Mouse (Mus musculus) layer of hippocampus, postnatal 14 days (tissue): ENCODE results near the gene Elavl3. TPM values are rescaled to one million over a fixed set of nuclear protein-coding genes. Genes with fewer than 3 reads are reported as not detected.

ENCODE experiments used
- DNase-seq, 2 experiments: peaks; one replicate each; pipeline ENCODE4 v3.0.0; 2021 to 2022; ENCODE audit warnings: low spot score in 2 of 2, mixed read lengths in 1 of 2
- total RNA-seq, 2 experiments: library from RNA; stranded (reverse); gene quantifications; 2 replicates each; pipeline ENCODE4 v1.2.3; 2021

Gene Elavl3
- total RNA-seq, 2 experiments from 2014 or later: 176 to 178 TPM

DNA sequence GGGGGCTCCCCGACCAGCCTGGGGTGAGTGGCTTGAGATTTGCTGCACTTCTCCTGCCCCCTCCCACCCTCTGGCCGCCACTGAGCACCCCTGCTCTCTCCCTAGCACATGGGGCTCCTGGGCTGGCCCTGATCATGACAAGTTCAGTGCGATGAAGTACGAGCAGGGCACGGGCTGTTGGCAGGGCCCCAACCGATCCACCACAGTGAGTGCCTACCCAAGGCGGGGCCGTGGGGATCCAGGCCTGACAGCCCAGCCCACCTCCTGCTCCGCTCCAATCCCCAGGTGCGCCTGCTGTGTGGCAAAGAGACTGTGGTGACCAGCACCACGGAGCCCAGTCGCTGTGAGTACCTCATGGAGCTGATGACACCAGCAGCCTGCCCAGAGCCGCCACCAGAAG lies 39.1 kb downstream of the Elavl3 start:
- DNase-seq: no peak

DNA sequence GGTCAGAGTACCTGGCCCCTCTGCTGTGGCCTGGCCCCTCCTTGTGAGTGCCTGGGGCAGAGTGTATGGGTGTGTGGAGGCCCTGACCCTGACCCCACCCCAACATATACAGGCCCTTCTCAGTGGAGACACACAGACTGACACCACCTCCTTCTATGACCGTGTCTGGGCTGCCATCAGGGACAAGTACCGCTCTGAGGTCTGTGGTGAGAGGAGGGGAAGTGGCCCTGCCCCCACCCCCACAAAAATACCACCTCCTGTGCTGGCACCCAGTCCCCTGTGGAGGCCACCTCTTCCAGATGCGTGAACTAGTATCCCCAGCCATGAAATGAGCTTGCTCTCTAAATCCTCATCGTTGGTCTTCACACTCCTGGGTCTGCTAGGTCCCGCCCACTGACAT lies 40.8 kb downstream of the Elavl3 start:
- no peak for DNase-seq

DNA sequence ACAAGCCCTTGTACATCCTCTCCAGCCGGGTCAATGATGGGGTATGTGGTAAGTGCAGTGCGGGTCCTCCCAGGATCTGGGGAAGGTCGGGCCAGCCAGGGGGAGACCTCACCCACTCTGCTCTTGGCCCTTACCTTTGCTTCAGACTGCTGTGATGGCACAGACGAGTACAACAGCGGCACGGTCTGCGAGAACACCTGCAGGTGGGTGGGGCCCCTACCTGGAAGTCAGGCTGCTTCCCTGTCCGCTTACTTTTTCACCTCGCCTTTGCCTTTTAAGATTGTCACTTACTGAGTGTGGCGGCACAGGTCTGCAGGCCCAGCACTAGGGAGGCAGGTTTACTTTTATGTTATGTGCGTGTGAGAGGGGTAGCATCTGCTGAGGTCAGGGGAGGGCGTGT lies 47.3 kb downstream of the Elavl3 start:
- no peak for DNase-seq

DNA sequence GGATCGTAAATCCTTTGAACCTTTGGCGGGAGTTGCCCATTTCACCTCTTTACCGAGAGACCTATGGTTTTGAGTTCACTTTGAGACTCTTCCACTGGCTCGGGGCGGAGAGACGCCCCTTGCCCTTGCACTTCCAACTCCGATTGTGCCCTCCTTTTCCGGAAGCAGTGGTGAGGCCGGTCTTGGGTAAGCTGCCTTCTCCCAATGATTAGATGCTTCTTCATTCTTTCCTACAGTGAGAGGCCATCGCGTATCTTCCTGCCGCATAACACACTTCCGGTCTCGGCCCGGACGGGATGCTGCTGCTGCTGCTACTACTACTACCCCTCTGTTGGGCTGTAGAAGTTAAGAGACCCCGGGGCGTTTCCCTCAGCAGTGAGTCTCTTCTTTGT lies 48.7 kb downstream of the Elavl3 start:
- peak in 1 of 2 experiments; percentile 65 for DNase-seq

DNA sequence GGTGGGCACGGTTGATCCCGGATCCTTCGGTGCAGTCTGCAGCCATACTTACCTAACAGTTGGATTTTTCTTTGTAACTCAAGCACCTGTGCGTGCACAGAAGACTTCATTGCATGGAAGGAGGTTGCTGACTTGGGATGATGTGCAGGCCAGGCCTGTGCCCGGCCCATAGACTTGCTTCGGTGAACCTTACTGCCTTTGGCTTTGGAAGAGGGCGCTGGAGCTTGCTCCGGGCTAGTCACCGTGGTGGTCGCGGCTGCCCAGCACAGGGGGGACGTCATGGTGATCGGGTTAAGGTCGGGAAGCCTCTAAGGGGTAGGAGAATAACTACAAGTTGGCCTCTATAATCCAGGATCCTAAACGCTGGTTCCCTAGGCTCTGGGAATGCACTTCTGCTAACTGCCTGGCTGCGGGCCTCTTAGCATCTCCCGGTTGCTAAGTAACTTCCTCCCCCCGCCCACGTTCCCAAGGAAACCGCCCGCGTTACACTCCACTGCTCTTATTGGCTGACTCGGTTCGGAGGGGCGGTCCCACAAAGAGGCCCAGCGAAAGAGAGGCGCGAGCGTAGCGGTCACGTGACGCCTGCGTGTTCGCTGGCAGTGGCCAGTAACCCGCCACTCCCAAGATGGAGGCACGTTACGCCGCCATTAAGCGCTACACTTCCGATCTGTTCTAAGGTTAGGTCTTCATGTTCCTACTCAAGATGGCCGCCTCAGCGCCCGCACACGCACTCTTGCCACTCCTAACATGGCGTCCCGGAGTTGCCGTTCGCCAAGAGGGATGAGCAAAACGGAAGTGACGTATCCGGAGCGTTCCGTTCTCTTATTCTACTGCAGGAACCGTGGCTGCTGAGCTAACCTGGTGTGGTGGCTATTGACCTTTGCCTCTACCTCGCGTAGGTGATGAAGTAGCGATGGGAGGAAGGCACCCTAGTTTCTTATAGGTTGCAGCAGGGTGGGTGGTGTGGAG lies 49.3 kb downstream of the Elavl3 start, which contains the start of the genes Ccdc151 and Prkcsh:
Ccdc151 (minus strand) TSS at position 441 of the 969 bp plus-strand sequence.
Prkcsh (plus strand) TSS at position 613 of the 969 bp plus-strand sequence.
- DNase-seq: peak; percentile 98 to 100

DNA sequence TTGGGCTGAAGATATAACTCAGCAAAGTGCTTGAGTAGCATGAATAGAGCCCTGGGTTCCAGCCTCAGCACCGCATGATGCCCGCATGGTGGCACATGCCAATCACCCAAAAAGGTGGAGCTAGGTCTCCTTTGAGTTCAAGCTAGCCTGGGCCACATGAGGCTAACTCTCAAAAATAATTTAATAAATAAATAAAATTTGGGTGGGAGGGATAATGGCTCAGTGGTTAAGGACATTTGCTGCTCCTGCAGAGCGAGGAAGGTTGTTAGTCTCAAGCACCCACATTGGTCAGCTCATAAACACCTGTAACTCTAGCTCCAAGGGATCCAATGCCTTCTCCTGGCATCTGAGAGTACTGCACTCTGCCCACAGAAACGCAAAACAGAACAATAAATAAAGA lies 50.2 kb downstream of the Elavl3 start:
- no peak for DNase-seq

DNA sequence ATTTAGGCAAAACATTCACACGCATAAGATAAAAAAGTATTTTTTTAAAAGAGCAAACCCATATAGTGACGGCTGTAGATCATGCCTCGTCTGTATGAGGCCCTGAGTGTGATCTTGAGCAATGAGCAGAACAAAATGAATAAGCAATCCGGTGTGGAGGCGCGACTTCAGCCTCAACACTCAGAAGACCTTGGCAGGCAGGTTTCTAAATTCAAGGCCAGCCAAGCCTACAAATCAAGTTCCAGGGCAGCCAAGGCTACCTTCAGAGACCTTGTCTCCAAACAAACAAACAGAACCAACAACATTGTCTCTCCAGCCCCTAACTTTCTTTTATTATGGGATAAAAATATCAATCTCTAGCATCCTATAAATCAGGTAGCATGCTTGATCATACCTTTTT lies 51.5 kb downstream of the Elavl3 start:
- no peak for DNase-seq

DNA sequence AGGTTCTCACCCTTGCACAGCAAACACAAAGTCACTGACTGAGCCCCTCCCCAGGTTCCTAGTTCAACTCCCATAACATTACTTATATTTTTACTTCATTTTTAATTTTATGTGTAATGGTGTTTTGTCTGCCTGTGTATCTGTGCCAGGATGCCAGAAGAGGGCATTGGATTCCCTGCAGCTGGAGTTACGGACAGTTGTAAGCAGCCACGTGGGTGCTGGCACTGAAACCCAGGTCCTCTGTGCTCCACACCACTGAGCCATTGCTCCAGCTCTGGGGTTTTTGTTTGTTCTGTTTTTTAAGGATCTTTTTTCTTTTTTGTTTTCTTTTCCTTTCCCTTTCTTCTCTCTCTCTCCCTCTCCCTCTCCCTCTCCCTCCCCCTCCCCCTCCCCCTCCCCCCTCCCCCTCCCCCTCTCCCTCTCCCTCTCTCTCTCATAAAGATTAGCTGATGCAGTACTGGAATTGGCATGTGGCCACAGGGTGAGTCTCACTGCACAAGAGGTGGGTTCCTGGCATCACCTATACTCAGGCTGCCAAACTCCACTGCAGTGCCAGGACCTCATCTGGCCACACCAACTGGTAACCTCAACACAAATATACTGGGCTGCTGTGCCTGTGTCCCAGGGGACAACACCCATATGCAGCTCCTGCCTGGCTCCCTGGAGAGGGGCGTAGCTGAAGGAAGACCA lies 55.5 kb downstream of the Elavl3 start:
- no peak for DNase-seq

DNA sequence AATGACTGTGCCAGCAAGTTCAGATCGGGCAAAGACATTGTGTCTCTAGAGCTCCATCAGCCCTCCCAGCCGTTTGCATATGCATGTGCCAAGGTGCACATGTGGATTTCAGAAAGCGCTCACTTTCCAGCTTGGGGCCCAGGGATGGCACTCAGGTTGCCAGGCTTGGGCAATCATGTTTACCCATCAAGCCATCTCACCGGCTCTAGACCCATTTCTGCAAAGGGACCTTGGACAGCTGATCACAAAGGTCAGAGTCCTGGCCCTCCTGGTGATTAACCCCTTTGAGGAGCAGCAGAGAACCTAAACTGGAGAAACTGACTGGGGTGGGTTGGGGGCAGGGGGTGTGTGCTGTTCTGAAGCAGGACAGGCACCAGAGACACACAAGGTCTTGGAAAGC lies 59.6 kb downstream of the Elavl3 start:
- DNase-seq: no peak

DNA sequence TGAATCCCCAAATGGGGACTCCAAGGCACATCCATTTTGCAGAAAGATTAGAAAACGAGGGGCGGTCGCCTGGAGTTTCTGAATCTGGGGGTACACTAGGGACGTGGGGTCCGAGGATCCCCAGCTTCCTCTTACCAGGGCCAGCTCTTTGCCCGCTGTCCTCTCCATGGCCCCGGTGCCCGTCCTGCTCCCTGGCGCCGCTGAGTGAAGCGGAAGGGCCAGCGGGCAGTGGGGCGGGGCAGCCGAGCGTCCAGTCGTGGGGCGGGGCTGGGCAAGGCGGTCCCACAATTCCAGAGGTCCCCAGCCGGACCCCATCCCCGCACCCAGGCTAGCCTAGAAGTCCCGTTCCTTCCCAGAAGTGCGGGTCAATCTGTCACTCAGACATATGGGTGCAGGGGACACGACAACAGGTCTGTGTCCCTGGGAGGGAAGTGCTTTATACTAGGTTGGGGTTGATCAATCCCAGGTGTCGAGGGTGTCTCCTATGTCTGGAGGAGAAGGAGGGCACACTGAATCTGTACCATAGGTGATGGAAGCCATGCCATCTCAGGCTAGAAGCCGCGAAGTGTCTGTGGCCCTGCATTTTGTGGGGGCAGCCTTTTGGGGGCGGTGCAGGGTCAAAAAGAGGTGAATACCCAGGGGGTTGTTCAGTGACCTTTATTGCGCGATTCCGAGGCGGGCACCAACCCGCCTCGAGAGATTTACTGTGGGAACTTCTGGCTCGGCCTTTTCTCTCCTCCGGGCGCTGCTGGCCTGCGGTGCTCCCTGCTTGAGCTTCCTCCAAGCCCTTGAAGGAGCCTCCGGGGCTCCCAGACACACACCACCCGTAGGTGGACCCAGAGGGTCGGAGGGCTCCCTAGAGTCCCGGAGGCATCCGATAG lies 62.4 kb downstream of the Elavl3 start, which contains the start of gene Rgl3:
Rgl3 (minus strand) TSS at position 217 of the 881 bp plus-strand sequence.
- no peak for DNase-seq

DNA sequence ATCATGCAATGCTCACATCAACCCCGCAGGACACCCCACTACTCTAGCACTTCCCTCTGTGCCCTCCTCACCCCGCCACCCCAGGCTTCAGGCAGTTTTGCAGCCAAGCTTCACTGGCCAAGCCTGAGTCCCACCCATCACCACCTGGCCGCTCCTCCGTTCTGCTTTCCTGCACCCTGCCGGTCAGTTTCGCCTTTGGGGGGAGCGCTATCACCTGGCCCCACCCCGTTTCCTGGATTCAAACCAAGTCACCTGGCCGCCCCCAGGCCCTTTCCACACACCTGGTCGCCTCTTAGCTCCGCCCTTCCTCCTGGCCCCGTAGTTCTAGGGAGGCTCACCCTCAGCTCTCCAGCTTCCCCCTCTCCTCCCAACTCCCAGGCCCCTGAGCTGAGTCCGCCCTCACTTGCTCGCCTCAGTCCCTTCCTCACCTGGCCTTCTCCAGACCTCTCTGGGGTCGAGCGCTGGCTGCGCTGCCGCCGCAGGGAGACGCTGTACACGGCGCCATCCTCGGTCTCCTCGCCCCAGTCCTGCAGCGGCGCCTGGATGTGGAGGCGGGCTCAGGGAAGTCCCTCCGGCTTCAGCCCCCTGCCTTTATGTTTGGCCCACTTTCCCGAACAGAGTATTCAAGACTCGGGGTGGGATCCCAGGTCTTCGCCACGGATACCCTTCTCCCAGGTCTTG lies 63.3 kb downstream of the Elavl3 start:
- DNase-seq: no peak

DNA sequence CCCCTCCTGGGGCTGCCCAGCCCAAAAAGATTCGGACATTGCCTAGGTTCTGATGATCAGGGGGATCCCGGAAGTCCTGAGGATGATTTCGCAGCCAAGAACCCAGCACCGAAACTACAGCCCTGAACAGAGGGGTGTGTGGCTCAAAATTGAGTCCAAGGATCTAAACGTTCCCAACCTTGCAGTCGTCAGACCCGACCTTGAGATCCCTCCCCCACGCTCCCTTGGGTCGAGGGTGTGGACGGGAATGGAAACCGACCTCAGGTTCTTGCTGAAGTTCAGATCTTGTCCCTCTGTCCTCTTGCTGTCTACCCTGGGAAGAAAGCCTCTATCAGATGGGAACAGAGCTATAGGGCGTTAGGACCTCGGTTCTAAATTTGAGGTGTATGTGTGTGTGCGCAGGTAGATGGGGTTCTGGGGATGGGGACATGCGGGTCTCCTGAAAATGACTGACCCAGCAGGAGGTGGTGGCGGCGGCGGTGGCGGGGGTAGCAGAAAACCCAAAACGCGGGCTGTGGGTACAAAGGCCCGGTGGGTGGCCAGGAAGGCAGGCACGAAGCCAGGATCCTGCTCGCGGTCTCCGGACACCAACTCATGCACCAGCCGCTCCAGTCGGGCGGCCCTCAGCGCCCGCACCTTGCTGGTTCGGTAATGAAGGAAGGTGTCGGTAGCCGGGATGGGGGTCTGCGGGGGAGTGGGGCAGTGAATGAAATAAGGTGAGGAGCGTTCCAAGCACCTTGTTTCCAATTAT lies 64.1 kb downstream of the Elavl3 start:
- no peak for DNase-seq

DNA sequence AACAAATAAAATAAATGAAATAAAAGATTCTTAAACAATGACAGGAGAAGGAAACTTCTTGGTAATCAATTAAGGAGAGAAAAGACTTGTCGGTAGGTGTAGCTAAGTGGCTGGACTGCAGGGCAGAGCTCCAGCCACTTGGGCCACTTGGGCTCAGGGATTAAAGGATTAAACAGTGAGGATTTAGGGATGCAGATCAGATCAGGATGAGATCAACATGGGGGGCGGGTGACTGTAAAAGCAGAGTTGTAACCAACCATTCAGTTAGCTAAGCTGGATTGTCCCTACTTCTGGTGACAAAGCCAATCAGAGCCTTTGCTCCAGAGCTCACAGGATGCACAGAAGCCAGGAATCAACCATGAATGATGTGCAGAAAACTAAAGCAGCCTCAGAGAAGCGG lies 67.9 kb downstream of the Elavl3 start:
- DNase-seq: no peak

DNA sequence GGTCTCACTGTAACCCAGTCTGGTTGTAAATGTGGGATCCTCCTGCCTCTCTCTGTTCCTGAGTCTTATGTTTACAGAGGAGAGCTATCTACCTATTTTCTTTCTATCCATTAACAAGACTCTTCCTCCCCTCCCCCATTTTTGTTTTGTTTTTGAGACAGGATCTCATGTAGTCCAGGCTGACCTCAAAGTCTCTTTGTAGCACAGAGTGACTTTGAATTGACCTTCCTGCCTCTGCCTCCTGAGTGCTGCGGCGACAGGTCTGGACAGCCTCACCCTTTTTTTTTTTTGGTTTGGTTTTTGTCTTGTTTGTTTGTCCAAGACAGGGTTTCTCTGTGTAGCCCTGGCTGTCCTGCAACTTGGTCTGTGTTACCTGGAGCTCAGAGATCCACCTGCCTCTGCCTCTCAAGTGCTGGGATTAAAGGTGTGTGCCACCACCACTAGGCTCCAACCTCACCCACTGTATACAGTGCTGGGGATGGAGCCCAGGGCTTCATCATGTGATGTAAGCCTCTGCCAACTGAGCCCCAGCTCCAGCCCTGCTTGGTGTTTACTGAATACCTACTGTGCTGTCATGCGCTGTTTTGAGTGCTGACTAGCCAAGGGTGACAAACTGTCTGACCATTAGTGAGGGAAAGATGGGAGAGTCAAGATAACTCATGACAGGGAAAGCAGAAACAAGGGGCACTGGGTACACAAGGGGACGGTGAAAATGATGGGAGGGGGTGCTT lies 73.3 kb downstream of the Elavl3 start:
- no peak for DNase-seq

DNA sequence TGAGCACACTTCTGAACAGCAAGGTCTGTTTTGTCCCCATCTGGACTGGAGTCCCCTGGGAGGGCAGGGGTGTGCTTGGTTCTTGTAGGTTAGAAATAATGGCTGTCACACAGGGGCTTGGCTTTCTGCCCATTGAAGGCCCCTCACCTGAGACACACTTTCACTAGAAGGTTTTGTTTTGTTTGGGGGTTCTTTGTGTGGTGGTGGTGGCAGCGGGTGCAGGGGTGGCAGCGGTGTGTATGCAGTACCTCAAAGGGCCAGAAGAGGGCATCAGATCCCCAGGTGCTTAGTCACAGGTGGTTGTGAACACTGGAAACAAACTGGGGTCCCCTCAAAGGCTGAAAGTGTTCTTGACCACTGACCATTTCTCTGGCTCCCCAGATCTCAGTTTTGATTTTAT lies 73.9 kb downstream of the Elavl3 start:
- no peak for DNase-seq

DNA sequence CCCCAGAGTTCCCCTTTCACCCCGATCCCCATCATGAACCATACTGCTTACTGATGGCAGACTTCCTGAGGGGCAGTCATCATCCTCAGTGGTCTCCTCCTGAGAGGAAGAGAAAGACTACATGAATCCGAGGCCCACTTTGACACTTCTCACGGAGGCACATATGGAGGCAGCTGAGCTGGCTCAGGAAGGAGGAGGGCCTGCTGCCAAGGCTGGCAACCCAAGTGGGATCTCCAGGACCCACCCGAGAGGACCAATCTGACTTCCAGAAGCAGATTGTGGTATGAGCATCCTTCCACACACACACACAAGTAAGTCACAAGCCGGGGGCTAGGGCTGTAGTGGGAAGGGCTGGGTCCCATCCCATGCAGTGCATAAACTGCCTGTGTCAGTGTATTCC lies 74.5 kb downstream of the Elavl3 start:
- DNase-seq: no peak

DNA sequence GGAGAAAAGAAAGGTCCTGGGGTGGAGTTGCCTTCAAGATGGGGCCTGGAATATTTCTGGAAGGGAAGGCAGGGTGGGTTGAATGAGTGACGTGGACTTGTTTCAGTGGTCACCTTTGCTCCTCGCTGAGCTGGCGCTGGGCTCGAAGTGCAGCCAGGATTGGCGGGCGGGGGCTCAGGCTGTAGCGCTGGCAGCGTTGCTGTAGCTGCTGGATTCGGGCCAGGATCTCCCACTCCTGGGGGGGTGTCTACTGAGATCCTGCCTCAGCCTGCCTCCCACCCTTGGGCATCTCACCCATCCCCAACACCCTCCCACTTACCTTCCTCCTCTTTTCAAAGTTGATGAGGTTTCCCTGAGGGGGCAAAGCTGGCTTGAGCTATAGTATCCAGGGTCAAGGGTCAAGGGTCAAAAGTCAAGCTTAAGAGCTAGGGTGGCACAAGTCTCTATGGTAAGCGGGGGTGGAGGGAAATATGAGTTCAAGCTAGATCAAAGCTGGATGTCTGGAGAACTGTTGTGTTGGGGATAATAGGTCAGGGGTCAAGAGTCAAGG lies 75.1 kb downstream of the Elavl3 start:
- DNase-seq: no peak

DNA sequence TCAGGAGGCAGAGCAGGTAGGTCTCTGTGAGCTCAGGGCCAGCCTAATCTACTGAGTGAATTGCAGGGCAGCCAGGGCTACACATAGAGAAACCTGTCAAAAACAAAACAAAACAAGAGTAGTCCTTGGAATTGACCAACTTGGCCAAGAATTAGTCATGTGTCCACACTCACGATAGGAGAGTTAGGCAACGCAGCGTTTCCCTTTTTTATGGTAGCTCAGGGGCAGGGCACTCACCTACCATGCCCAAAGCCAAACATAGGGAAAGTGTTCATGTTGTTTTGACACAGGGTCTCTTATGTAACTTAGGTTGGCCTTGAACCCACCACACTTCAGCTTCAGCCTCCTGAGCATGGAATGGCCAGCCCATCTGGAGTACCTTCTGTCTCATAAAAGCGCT lies 82.5 kb downstream of the Elavl3 start:
- DNase-seq: no peak

DNA sequence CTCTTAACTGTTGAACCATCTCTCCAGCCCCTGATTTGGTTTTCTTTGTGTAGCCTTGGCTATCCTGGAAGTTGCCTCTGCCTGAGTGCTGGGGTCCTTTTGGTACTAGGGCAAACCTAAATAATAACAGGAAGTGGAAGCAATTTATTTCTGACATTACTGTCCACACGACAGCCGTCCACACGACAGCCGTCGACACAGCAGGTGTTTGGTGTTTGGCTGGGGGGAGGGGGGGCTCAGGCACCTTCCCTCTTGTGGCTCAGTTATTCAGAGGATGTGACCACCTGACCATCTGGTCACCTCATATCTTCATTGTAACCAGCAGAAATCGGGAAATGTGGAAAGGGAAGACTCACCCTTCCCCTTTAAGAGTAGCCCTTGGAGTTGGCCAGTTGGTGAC lies 82.9 kb downstream of the Elavl3 start:
- DNase-seq: no peak
